Mouse (Mus musculus) hindbrain, embryonic 11.5 days (tissue): Measurements from ENCODE around the gene Abhd2. TPM values are rescaled to one million over a fixed set of nuclear protein-coding genes. Genes with fewer than 3 reads are reported as not detected.

Source experiments
- ATAC-seq: fragments of 200-750 bp; cut with Nextera tagmentation; 2 replicates; pipeline ENCODE4 v1.8.0; 2017; ENCODE audit warnings: mild to moderate bottlenecking, moderate TSS enrichment, moderate library complexity; ENCODE audit not compliant: low FRiP score
- DNase-seq: peaks from one replicate; pipeline ENCODE4 v3.0.0-alpha.2; 2015; ENCODE audit warnings: low spot score
- H3K27ac ChIP-seq: fragments of 300-500 bp; sonication (generic); 2 replicates; pipeline ENCODE4 v1.5.1; 2014; ENCODE audit warnings: mild to moderate bottlenecking, low read depth, low read length
- H3K27me3 ChIP-seq: fragments of 300-500 bp; sonication (generic); 2 replicates; pipeline ENCODE4 v1.6.1; 2014; ENCODE audit warnings: mild to moderate bottlenecking, low read length, moderate library complexity, mixed read lengths; ENCODE audit not compliant: control insufficient read depth, insufficient read depth
- H3K36me3 ChIP-seq: fragments of 300-500 bp; sonication (generic); 2 replicates; pipeline ENCODE4 v1.6.1; 2014; ENCODE audit warnings: mild to moderate bottlenecking, low read length, moderate library complexity, mixed read lengths; ENCODE audit not compliant: control insufficient read depth, insufficient read depth
- H3K4me1 ChIP-seq: fragments of 300-500 bp; sonication (generic); replicated peaks from 2 replicates; pipeline ENCODE4 v1.6.1; 2014; ENCODE audit warnings: low read length, mixed read lengths; ENCODE audit not compliant: control insufficient read depth, insufficient read depth
- H3K4me2 ChIP-seq: fragments of 300-500 bp; sonication (generic); replicated peaks from 2 replicates; pipeline ENCODE4 v1.6.1; 2014; ENCODE audit warnings: mild to moderate bottlenecking, low read depth, low read length
- H3K4me3 ChIP-seq: fragments of 300-500 bp; sonication (generic); 2 replicates; pipeline ENCODE4 v1.5.1; 2014; ENCODE audit warnings: low read depth, low read length
- H3K9ac ChIP-seq: fragments of 300-500 bp; sonication (generic); 2 replicates; pipeline ENCODE4 v1.6.1; 2014; ENCODE audit warnings: low read depth, low read length
- H3K9me3 ChIP-seq: fragments of 300-500 bp; sonication (generic); 2 replicates; pipeline ENCODE4 v1.6.1; 2016; ENCODE audit warnings: low read length; ENCODE audit not compliant: control insufficient read depth
- WGBS: fragments of 180-500 bp; shearing (Covaris S2); extraction: QIAGEN DNeasy Blood & Tissue Kit; methylation state at CpG from one replicate; pipeline ENCODE4 v1.1.7; 2014; 5-methylcytosine and 5-hydroxymethylcytosine counted together
- polyA plus RNA-seq: library from polyadenylated mRNA; unstranded; fragments of >200 nt; fragmentation: Nextera tagmentation; extraction: Ambion mirVana; gene quantifications from 2 replicates; pipeline ENCODE4 v1.2.1, GENCODE M21; 2014

Abhd2 gene
- polyA plus RNA-seq, 1 experiment from 2014 or later, result 12.2 TPM

DNA sequence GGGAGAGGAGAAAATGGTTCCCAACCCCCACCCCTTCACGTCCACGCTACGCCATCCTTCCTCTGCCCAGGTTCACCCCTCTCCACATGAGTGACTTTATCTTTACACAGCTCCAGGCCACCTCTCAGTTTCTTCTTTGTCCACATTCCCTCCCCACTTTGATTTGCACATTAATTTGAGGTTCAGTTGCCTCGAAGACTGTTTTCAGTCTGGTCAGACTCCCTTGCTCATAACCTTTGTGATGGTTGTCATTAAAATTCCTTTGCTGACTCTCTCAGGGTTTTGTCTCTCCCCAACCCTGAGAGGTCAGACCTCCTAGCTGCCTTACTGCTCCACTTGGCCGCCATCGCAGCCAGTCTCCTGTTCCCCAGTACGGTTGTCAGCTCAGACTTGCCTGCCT is 121.7 kb downstream of the Abhd2 start:
- H3K9me3 ChIP-seq, result no peaks in the 10 kb centered on the region
- no peak overlapping the region for H3K4me3 ChIP-seq
- H3K27me3 ChIP-seq, result no peaks in the 10 kb centered on the region
- no peaks in the 10 kb centered on the region for H3K36me3 ChIP-seq
- ATAC-seq (no peak), DNase-seq (no peak)
- no peak overlapping the region for H3K9ac ChIP-seq
- H3K4me1 ChIP-seq, result no peaks in the 10 kb centered on the region
- H3K27ac ChIP-seq, result no peak overlapping the region
- H3K4me2 ChIP-seq, result no peak overlapping the region
- WGBS, result 69% methylated on average over 7 of the region's 7 CpGs

DNA sequence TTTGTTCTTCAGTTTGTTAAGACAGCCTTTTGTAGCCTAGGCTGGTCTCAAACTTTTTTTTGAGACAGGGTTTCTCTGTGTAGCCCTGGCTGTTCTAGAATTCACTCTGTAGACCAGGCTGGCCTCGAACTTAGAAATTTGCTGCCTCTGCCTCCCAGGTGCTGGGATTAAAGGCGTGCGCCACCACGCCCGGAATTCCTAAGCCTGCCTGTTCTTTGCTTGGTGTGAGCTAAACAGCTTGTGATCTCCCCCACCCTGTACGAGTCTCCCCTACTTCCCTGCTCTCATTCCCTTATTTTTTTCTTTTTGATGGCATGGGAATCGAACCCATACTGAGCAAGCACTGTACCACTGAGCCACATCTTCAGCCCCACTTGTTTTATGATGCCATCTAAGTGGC is 122.2 kb downstream of the Abhd2 start:
- Histone ChIP-seq H3K9ac (no peak overlapping the region), H3K27me3 (no peaks in the 10 kb centered on the region), H3K36me3 (no peaks in the 10 kb centered on the region), H3K27ac (no peak overlapping the region), H3K4me2 (no peak overlapping the region), H3K4me3 (no peak overlapping the region), H3K9me3 (no peaks in the 10 kb centered on the region), H3K4me1 (no peaks in the 10 kb centered on the region)
- ATAC-seq (no peak), DNase-seq (no peak)
- WGBS, result 83% methylated on average over 7 of the region's 7 CpGs

DNA sequence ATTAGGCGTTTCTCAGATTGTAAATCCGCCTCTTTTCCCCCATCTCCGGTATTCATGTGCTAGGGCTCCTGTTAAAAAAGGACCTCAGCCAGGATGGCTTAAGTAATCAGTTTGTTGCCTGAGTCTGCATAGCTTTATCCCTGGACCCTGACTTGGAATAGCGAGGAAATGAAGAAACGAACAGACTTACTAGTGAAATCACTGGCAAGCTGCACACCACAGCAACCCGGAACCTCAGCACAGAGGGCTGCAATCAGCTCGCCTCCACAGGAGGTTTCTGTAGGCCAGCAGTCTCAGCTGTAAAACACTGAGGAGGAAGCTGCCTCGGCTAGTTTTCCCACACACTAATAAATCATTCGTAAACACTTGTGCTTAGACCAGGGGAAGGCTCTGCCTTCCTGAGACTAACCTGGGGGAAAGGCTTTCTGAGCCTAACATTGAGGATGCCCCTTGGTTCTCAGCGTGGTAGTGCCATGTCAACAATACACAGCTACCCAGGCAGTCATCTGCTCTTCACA is 124.5 kb downstream of the Abhd2 start:
- no peak overlapping the region for H3K9ac ChIP-seq
- no peak overlapping the region for H3K27ac ChIP-seq
- H3K27me3 ChIP-seq, result no peaks in the 10 kb centered on the region
- no peaks in the 10 kb centered on the region for H3K4me1 ChIP-seq
- ATAC-seq (no peak), DNase-seq (no peak)
- no peak overlapping the region for H3K4me3 ChIP-seq
- WGBS, result 82% methylated on average over 10 of the region's 10 CpGs
- H3K4me2 ChIP-seq, result no peak overlapping the region
- H3K36me3 ChIP-seq, result no peaks in the 10 kb centered on the region
- H3K9me3 ChIP-seq, result no peaks in the 10 kb centered on the region

DNA sequence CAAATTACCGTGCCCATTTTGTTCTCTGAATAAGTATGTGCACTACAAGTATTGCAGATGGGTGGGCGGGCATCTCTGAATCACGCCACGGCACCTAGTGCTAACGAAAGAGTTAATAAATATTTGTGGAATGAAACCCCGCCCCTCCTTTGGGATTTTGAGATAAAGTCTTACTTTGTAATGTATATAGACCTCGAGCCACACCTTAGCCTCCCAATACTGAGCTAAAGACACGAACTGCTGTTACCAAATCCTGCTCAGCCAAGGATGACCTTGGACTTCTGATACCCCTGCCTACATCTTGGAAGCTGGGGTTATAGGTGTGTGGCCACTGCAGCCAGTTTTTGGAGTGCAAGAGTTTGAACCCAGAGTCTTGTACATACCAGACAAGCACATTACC is 125.4 kb downstream of the Abhd2 start:
- Histone ChIP-seq H3K9ac (no peak overlapping the region), H3K4me2 (no peak overlapping the region), H3K27me3 (no peaks in the 10 kb centered on the region), H3K27ac (no peak overlapping the region), H3K9me3 (no peaks in the 10 kb centered on the region), H3K36me3 (no peaks in the 10 kb centered on the region), H3K4me3 (no peak overlapping the region), H3K4me1 (no peaks in the 10 kb centered on the region)
- 93% methylated on average over 8 of the region's 8 CpGs for WGBS
- ATAC-seq, result no peak
- DNase-seq, result no peak

DNA sequence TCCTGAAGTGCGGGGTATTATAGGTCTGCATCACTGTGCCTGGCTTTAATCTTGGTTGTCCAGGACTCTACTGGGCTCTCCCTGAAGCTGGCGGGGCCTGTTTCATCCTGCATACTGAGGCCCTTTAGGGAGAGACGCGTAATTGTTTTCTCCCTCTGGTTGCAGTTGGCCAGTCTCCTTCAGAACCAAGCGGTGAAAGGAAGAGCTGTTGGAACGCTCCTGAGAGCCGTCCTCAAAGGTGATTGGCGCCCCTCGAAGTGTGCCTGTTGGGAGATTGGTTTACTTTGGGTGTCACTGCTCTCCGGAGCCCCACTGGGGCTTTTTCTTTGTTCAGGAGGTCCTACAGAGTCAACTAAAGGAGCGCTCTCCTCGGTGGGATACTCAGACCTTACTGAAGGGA is 126.0 kb downstream of the Abhd2 start:
- Histone ChIP-seq H3K27ac (no peak overlapping the region), H3K4me2 (no peak overlapping the region), H3K36me3 (no peaks in the 10 kb centered on the region), H3K27me3 (no peaks in the 10 kb centered on the region), H3K4me3 (no peak overlapping the region), H3K9ac (no peak overlapping the region), H3K9me3 (no peaks in the 10 kb centered on the region), H3K4me1 (no peaks in the 10 kb centered on the region)
- DNase-seq (no peak), ATAC-seq (no peak)
- 72% methylated on average over 12 of the region's 12 CpGs for WGBS

DNA sequence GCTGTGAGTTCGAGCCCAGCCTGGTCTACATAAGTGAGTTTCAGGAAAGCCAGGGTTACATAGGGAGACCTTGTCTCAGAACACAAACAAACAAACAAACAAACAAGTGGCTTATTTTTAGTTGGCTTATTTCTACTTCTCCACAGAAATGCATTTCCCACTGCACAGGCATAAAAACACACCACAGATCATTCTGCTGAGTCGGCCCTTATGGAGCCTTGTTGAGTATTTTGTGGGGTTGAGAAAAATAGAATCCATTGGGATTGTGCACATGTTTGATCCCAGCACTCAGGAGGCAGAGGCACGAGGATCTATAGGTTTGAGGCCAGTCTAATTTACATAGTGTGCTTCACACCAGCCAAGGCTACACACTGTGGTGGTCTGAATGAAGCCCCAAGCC is 127.3 kb downstream of the Abhd2 start:
- no peak for ATAC-seq
- DNase-seq, result no peak
- Histone ChIP-seq H3K27ac (no peak overlapping the region), H3K9me3 (no peaks in the 10 kb centered on the region), H3K4me3 (no peak overlapping the region), H3K9ac (no peak overlapping the region), H3K36me3 (no peaks in the 10 kb centered on the region), H3K4me2 (no peak overlapping the region), H3K4me1 (no peaks in the 10 kb centered on the region), H3K27me3 (no peaks in the 10 kb centered on the region)
- WGBS, result 86% methylated on average over 3 of the region's 3 CpGs

DNA sequence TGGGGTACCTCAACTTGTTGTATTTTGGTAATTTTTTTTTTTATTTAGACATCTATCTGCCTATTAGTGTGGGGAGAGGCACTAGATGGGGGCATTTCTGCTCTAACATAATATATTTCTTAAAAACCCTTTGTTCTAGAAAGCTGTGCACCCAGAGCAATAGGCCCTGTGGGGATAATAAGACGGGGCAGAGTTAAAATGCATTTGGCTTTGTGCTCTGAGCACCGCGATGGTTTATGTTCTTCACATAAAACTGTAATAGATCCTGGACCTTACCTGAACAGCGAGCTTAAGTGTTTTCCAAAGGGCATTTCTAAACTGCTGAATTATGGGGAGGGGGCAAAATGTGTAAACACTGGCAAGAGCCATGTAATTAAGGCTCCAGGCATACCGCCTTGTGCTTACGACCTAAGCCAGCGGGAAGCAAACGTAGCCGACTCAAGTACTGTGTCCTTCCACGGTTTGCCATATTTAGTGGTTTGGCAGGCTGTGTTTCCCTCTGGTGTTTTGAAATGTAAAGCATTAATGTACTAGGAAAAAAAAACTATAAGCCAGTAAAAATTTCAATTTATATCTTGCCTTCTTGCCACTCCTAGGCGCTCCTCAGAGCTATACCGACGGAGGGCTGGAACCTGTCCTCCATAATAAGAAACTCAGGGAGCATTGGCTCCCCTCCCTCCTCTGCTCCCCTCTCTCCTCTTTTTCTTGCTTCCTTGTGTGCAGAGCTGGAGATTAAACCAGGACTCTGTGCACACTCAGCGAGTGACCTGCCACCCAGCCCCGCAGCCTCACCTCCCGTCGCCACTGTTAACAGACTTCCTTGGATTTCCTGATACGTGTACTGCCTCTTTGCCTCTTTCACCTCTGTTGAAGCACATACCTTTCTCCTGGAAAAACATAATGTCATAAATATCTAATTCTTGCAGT is 141.7 kb downstream of the Abhd2 start:
- Histone ChIP-seq H3K9me3 (no peaks in the 10 kb centered on the region), H3K4me3 (no peak overlapping the region), H3K9ac (no peak overlapping the region), H3K4me1 (no peaks in the 10 kb centered on the region), H3K36me3 (no peaks in the 10 kb centered on the region), H3K4me2 (no peak overlapping the region), H3K27me3 (no peaks in the 10 kb centered on the region), H3K27ac (no peak overlapping the region)
- 91% methylated on average over 18 of the region's 18 CpGs for WGBS
- no peak for DNase-seq
- ATAC-seq, result no peak
